Mouse (Mus musculus) myocyte (in vitro differentiated cells): ENCODE data around the gene Gm17324.

Experiments
- CEBPB ChIP-seq: IDR thresholded peaks from 2 replicates; pipeline ENCODE4 v1.6.1; 2011; ENCODE audit warnings: mild to moderate bottlenecking, moderate library complexity; ENCODE audit not compliant: poor library complexity, insufficient read depth, severe bottlenecking
- MAX ChIP-seq: IDR thresholded peaks from one replicate; pipeline ENCODE4 v1.6.1; 2011; ENCODE audit warnings: low read depth, mild to moderate bottlenecking, control low read depth
- MYOD1 ChIP-seq, 3 experiments: IDR thresholded peaks; one replicate each; pipeline ENCODE4 v1.6.1; 2011; ENCODE audit warnings: control low read depth in 2 of 3, low read depth in 2 of 3, mild to moderate bottlenecking in 2 of 3, moderate library complexity in 1 of 3; ENCODE audit not compliant: insufficient read length in 2 of 3, control insufficient read depth in 1 of 3
- POLR2A ChIP-seq: IDR thresholded peaks from one replicate; pipeline ENCODE4 v1.6.1; 2011; ENCODE audit warnings: low read depth, mild to moderate bottlenecking, control low read depth, moderate library complexity; ENCODE audit not compliant: insufficient read length
- POLR2AphosphoS2 ChIP-seq: IDR thresholded peaks from one replicate; pipeline ENCODE4 v1.6.1; 2011; ENCODE audit warnings: low read depth, control low read depth; ENCODE audit not compliant: insufficient read length
- TCF12 ChIP-seq: IDR thresholded peaks from one replicate; pipeline ENCODE4 v1.6.1; 2011; ENCODE audit warnings: mild to moderate bottlenecking, control low read depth; ENCODE audit not compliant: poor library complexity, insufficient read depth, severe bottlenecking
- TCF3 ChIP-seq: IDR thresholded peaks from one replicate; pipeline ENCODE4 v1.6.1; 2011; ENCODE audit warnings: low read depth, control low read depth; ENCODE audit not compliant: insufficient read length
- USF1 ChIP-seq: IDR thresholded peaks from one replicate; pipeline ENCODE4 v1.6.1; 2011; ENCODE audit warnings: low read depth, mild to moderate bottlenecking, control low read depth, moderate library complexity

DNA sequence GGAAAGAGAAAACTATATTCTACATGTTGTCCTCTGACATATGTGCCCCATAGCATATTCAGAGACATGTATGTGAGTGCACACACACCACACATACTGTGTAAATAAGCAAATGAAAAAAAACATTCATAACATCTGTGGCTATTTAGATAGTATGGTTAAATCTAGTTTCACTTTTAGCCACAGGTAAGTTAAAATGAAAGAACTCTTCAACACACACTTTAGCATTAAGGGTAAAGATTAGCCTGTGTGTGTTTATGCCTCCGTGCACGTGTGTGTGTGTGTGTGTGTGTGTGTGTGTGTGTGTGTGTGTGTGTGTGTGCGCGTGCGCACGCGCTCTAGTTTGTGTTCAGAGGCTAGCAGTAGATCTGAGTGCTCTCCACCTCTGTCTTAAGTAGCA is 47.0 kb downstream of the Gm17324 start:
- TF ChIP-seq MAX (no peak), POLR2AphosphoS2 (no peak), CEBPB (no peak), POLR2A (no peak), USF1 (no peak), MYOD1 (IDR thresholded peaks at IDR 0.05; ENCODE audit: control insufficient read depth in 1 of 3, insufficient read length in 2 of 3, low read depth in 2 of 3) (no peak), TCF12 (no peak), TCF3 (no peak)
